Mouse (Mus musculus): ENCODE measurements around the gene Tmem120b. TPM values are rescaled to one million over a fixed set of nuclear protein-coding genes. Genes with fewer than 3 reads are reported as not detected.

Gene Tmem120b
- polyA plus RNA-seq, 1 experiment: not detected

DNA sequence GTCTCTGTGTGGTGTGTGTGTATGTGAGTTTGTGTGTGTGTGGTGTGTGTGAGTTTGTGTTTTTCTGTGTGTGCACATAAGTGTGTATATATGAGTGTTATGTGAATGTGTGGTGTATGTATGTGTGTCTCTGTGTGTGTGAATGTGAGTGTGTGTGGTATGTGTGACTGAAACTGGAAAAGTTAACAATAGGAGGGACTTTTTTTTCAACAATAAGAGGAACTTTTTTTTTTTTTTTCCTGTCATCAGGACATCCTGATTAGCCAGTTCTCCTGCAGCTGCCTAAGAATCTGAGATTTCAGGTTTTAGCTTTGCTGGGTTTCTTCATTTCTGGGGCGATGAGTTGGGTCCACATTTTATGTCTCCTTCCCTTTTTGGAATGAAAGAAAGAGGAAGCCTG lies 11.4 kb downstream of the Tmem120b start:
- peaks cover 19% of the 10 kb centered on the region for H3K4me1 ChIP-seq (ENCODE audit: control insufficient read depth, insufficient read depth, low read length)
- TF ChIP-seq CTCF (IDR thresholded peaks at IDR 0.05; ENCODE audit: insufficient read depth, low read depth, low read length): no peak
- no peak overlapping the region for H3K27ac ChIP-seq (ENCODE audit: insufficient read depth, low read depth, low read length)
- no peak overlapping the region for H3K4me3 ChIP-seq (ENCODE audit: insufficient read depth, low read depth, low read length)
- 92% methylated on average over 1 of the region's 1 CpGs for WGBS

DNA sequence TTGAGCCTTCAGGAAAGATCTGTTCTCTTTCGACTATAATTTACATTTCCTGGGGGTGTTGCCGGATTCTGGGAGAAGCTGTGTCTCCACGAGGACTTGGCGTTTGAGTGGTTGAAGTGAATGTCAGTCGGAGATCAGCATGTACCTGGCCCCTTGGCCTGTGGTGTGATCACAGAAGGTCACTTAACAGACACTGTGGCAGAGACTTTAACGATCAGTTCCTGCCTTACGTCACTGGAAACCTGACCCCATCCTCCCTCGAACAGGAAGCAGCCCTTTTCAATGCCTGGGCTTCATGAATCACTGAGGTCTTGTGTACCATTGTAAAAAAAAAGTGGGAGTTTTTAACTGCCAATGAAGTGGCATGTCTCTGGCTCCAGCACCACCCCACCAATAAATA lies 11.8 kb downstream of the Tmem120b start:
- 78% methylated on average over 8 of the region's 8 CpGs for WGBS
- Histone ChIP-seq H3K27ac (ENCODE audit: insufficient read depth, low read depth, low read length) (no peak overlapping the region), H3K4me1 (ENCODE audit: control insufficient read depth, insufficient read depth, low read length) (peaks cover 19% of the 10 kb centered on the region), H3K4me3 (ENCODE audit: insufficient read depth, low read depth, low read length) (no peak overlapping the region)
- no peak for TF ChIP-seq POLR2A (IDR thresholded peaks at IDR 0.05; ENCODE audit: insufficient read depth, low read depth, low read length)
- no peak for TF ChIP-seq CTCF (IDR thresholded peaks at IDR 0.05; ENCODE audit: insufficient read depth, low read depth, low read length)

DNA sequence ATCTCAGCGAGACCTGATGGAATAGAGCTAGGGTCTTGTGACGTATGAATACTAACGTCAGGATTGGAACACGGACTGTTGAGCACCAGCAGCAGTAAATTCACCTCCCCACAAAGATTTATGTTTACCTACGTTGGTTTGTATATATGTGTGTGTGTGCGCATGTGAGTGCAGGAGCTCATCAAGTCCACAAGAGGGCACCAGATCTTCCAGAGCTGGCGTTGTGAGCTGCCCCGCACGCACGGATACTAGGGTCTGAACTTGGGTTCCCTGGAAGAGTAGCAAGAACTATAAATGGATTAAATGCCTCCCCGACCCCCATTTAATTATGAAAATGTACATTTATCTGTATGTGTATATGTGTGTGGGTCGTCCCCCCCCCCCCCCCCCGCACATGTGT lies 12.3 kb downstream of the Tmem120b start:
- Histone ChIP-seq H3K4me3 (ENCODE audit: insufficient read depth, low read depth, low read length) (no peak overlapping the region), H3K27ac (ENCODE audit: insufficient read depth, low read depth, low read length) (no peak overlapping the region), H3K4me1 (ENCODE audit: control insufficient read depth, insufficient read depth, low read length) (peaks cover 18% of the 10 kb centered on the region)
- WGBS: 97% methylated on average over 13 of the region's 13 CpGs
- TF ChIP-seq CTCF (IDR thresholded peaks at IDR 0.05; ENCODE audit: insufficient read depth, low read depth, low read length) (no peak), POLR2A (IDR thresholded peaks at IDR 0.05; ENCODE audit: insufficient read depth, low read depth, low read length) (no peak)

DNA sequence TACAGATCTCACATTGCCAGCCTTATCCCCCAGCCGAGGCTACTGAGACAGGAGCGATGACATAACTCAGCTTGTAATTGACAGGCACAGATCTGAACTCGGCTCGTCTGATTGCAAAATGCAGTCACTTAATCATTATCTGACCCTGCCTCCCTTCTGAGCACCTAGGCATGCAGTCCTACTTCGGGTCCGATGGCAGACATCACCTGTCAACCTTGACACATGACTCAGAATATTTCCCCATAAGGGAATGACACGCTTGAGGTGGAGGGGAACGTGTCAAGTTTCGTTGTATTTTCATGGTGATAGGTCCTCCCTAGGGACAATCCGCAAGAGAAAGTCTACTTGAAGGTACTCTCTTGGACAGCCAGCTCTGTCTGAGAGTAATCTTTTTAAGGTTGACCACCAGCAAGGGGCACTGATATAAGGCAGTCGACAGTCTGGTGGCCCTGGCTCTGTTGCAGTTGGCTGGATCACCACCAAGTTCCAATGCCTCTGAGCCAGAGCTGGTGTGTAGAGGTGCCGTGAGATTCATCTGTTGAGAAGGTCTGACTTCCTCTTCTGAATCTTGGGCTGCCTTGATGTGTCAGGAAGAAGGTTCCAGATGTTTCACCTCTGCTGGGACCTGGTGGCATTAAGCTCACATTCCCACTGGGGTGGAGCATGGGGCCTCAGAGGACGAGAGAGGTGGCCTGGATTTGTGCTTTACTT lies 15.3 kb downstream of the Tmem120b start:
- TF ChIP-seq POLR2A (IDR thresholded peaks at IDR 0.05; ENCODE audit: insufficient read depth, low read depth, low read length) (no peak), CTCF (IDR thresholded peaks at IDR 0.05; ENCODE audit: insufficient read depth, low read depth, low read length) (no peak)
- Histone ChIP-seq H3K27ac (ENCODE audit: insufficient read depth, low read depth, low read length) (no peak overlapping the region), H3K4me3 (ENCODE audit: insufficient read depth, low read depth, low read length) (no peak overlapping the region), H3K4me1 (ENCODE audit: control insufficient read depth, insufficient read depth, low read length) (no peaks in the 10 kb centered on the region)
- 81% methylated on average over 13 of the region's 13 CpGs for WGBS

DNA sequence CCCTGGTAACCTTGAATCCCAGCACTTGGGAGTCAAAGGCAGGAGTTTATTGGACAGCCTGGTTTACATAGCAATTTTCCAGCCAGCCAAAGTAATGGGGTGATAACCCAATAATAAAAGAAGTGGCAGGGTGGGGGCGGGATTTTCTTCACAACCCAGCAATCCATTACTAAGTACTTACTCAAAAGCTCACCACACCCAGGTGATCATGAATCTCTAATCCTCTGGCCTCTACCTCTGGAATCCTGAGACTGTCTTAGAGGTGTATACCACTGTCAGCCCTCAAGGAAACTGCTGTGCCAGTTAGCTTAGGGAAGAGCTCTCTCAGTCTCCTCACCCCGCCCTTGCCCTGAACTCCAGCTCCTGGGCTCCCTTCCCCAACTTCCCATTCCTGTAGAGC lies 18.3 kb downstream of the Tmem120b start:
- Histone ChIP-seq H3K4me1 (ENCODE audit: control insufficient read depth, insufficient read depth, low read length) (no peaks in the 10 kb centered on the region), H3K27ac (ENCODE audit: insufficient read depth, low read depth, low read length) (no peak overlapping the region), H3K4me3 (ENCODE audit: insufficient read depth, low read depth, low read length) (no peak overlapping the region)
- 90% methylated on average over 2 of the region's 2 CpGs for WGBS
- TF ChIP-seq POLR2A (IDR thresholded peaks at IDR 0.05; ENCODE audit: insufficient read depth, low read depth, low read length): no peak
- no peak for TF ChIP-seq CTCF (IDR thresholded peaks at IDR 0.05; ENCODE audit: insufficient read depth, low read depth, low read length)

DNA sequence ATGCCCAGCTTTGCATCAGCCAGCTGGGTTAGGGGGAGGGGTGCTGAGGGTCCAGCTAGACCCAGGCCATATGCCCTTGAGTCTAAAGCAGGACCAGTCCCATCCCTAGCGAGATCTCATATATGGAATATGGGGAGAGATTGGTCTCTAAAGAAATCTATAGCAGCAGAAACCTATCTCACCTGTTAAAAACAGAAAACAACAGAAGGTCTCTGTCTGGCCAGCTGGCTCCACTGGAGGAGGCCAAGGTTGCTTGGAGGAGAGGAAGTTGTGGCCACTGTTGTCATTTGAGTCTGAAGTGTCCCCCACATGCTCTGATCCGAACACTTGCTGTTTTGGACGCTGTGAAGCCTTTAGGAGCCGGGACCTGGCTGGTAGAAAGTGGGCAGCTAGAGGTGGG lies 20.6 kb downstream of the Tmem120b start:
- no peak overlapping the region for H3K4me3 ChIP-seq (ENCODE audit: insufficient read depth, low read depth, low read length)
- TF ChIP-seq POLR2A (IDR thresholded peaks at IDR 0.05; ENCODE audit: insufficient read depth, low read depth, low read length): no peak
- no peak for TF ChIP-seq CTCF (IDR thresholded peaks at IDR 0.05; ENCODE audit: insufficient read depth, low read depth, low read length)
- WGBS: 98% methylated on average over 4 of the region's 4 CpGs
- H3K27ac ChIP-seq (ENCODE audit: insufficient read depth, low read depth, low read length): no peak overlapping the region
- H3K4me1 ChIP-seq (ENCODE audit: control insufficient read depth, insufficient read depth, low read length): no peaks in the 10 kb centered on the region

DNA sequence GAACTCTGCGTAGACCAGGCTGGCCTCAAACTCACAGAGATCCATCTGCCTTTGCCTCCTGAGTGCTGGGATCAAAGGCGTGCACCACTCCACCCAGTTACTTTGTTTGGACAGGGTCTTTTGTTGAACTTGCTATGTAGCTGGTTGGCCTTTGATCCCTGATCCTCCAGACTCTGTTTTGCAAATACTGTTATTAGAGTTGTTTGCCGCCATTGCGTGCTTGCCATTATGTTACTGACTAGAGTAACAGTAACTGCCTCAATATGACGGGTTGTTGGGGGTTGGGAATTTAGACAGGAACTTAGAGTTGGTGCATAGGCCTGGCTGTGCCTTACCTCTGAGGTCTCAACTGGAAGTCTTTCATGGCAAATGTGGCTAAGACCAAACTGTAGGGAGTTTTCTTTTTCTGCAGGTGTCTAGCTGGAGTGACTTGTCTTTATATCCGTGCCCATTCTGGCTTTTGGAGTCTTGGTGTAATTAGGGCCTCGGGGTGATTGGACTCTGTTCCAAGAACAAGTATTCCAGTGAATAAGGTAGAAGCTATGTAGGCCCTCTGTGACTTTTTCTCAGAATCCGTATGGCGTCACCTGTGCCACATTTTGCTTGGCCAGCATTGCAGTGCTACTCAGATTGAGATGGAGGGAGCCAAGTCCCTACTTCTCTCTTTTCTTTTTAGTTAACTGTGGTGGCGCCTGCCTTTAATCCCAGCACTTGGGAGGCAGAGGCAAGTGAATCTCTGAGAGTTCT lies 22.5 kb downstream of the Tmem120b start:
- TF ChIP-seq POLR2A (IDR thresholded peaks at IDR 0.05; ENCODE audit: insufficient read depth, low read depth, low read length) (no peak), CTCF (IDR thresholded peaks at IDR 0.05; ENCODE audit: insufficient read depth, low read depth, low read length) (no peak)
- WGBS: 89% methylated on average over 10 of the region's 10 CpGs
- no peak overlapping the region for H3K4me3 ChIP-seq (ENCODE audit: insufficient read depth, low read depth, low read length)

DNA sequence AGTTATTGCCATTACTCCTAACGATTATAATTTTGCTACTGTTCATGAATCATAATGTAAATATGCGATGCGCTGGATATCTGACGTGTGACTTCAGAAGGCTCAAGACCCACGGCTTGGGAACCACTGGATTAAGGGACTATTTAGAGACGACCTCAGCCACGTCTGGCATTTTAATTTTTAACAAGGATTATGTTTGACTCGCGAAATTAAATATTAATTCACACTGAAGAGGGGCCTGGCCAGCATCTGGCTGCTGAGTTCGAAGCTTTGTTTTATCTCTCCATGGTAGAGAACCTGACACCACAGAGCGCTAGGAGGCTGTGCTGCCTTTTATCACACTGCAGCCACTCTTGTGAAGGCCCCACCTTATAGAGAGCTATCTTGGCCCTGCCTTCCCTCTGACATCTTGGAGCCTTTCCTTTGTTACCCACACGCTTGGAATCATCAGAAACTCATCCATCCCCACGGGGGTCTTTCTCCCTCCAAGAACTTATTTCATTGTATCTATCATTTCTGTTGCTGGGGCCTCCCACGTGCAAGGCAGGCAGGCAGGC lies 24.9 kb downstream of the Tmem120b start:
- no peak for TF ChIP-seq CTCF (IDR thresholded peaks at IDR 0.05; ENCODE audit: insufficient read depth, low read depth, low read length)
- TF ChIP-seq POLR2A (IDR thresholded peaks at IDR 0.05; ENCODE audit: insufficient read depth, low read depth, low read length): no peak
- Histone ChIP-seq H3K27ac (ENCODE audit: insufficient read depth, low read depth, low read length) (no peak overlapping the region), H3K4me3 (ENCODE audit: insufficient read depth, low read depth, low read length) (no peak overlapping the region), H3K4me1 (ENCODE audit: control insufficient read depth, insufficient read depth, low read length) (no peaks in the 10 kb centered on the region)
- 92% methylated on average over 14 of the region's 14 CpGs for whole genome bisulfite sequencing

More for the DNA sequence above, 22.5 kb downstream of the Tmem120b start:
- Histone ChIP-seq H3K4me1 (ENCODE audit: control insufficient read depth, insufficient read depth, low read length) (no peaks in the 10 kb centered on the region), H3K27ac (ENCODE audit: insufficient read depth, low read depth, low read length) (no peak overlapping the region)

All from olfactory bulb, adult 2 months (tissue).